8 mouse cellular contexts compared by ENCODE assay signal in genomic region chr14:47367461-47367860, GRCm38 (mm10). TPM values are rescaled to one million over a fixed set of nuclear protein-coding genes. Genes with fewer than 3 reads are reported as not detected.
DNase-seq lines count a peak whose midpoint lies in the region; ATAC-seq and TF ChIP-seq lines count a peak whose summit lies in the region.

TSS of gene Lgals3 (plus strand) at chr14:47367751.

- no peaks in the 10 kb centered on the region for H3K9me3 ChIP-seq in heart, embryonic 14.5 days (ENCODE audit: control insufficient read depth, low read length)
- no peaks in the 10 kb centered on the region for H3K9me3 ChIP-seq in liver, embryonic 14.5 days (ENCODE audit: control insufficient read depth, low read length)

- no peak within 1 kb of the TSS for H3K27ac ChIP-seq in heart, embryonic 14.5 days (replicated peaks in 1 of 2; ENCODE audit: control insufficient read depth in 1 of 2, insufficient read depth in 1 of 2, low read depth in 2 of 2, low read length in 2 of 2)
- no peak within 1 kb of the TSS for H3K27ac ChIP-seq in liver, embryonic 14.5 days

- no peak for TF ChIP-seq CTCF in liver, embryonic 14.5 days (IDR thresholded peaks at IDR 0.05; ENCODE audit: low read depth)

- no peaks in the 10 kb centered on the region for H3K27me3 ChIP-seq in heart, embryonic 14.5 days (ENCODE audit: control insufficient read depth, insufficient read depth, low read length)
- no peaks in the 10 kb centered on the region for H3K27me3 ChIP-seq in liver, embryonic 14.5 days (ENCODE audit: control insufficient read depth, insufficient read depth, low read length)
- H3K27me3 ChIP-seq in myocyte (ENCODE audit: control insufficient read depth, insufficient read depth, insufficient read length): no peaks in the 10 kb centered on the region

- H3K36me3 ChIP-seq in heart, embryonic 14.5 days (ENCODE audit: control insufficient read depth, insufficient read depth, low read length): no peaks in the 10 kb centered on the region
- H3K36me3 ChIP-seq in liver, embryonic 14.5 days (replicated peaks; ENCODE audit: control insufficient read depth, insufficient read depth, low read depth): no peaks in the 10 kb centered on the region
- H3K36me3 ChIP-seq in myocyte (ENCODE audit: control insufficient read depth, insufficient read depth): no peaks in the 10 kb centered on the region

- ATAC-seq in heart, embryonic 14.5 days (ENCODE audit: insufficient number of reproducible peaks, insufficient read depth, low FRiP score, low read depth): 0 out of 2 replicates have a peak, but pooled peaks have one; percentile 28
- ATAC-seq in liver, embryonic 14.5 days (ENCODE audit: insufficient read depth): peak; percentile 56; the same call in 1 of the 2 replicates

- no peaks in the 10 kb centered on the region for H3K79me2 ChIP-seq in myocyte (ENCODE audit: control insufficient read depth, insufficient read depth)

- 16% methylated on average over 9 of the region's 9 CpGs for WGBS in heart, embryonic 14.5 days
- 37% methylated on average over 9 of the region's 9 CpGs for WGBS in liver, embryonic 14.5 days (ENCODE audit: insufficient replicate concordance)

- H3K4me3 ChIP-seq in heart, embryonic 14.5 days (ENCODE audit: control insufficient read depth in 1 of 2, insufficient read depth in 1 of 2, low read depth in 1 of 2, low read length in 2 of 2): peak within 1 kb of the TSS in 1 of 2 experiments; percentile 1; a peak in 1 of 4 replicates
- H3K4me3 ChIP-seq in liver, embryonic 14.5 days (ENCODE audit: insufficient read depth in 1 of 2, low read depth in 2 of 2, low read length in 2 of 2): no peak within 1 kb of the TSS
- no peak within 1 kb of the TSS for H3K4me3 ChIP-seq in myocyte

- no peak within 1 kb of the TSS for H3ac ChIP-seq in myocyte (ENCODE audit: control insufficient read depth, insufficient read length)

- H3K4me1 ChIP-seq in heart, embryonic 14.5 days (ENCODE audit: control insufficient read depth in 2 of 2, insufficient read depth in 2 of 2, low read length in 2 of 2): peaks cover 11 to 15% of the 10 kb centered on the region in 2 experiments; a peak in 3 of 4 replicates
- H3K4me1 ChIP-seq in liver, embryonic 14.5 days (replicated peaks; ENCODE audit: control insufficient read depth in 2 of 2, insufficient read depth in 2 of 2, low read length in 1 of 2): peaks cover 2 to 19% of the 10 kb centered on the region in 2 experiments

- TF ChIP-seq EP300 in liver, embryonic 14.5 days (IDR thresholded peaks at IDR 0.05; ENCODE audit: low read depth): no peak

- H3K9ac ChIP-seq in heart, embryonic 14.5 days (ENCODE audit: low read length): 0 out of 2 replicates have a peak within 1 kb of the TSS, but pooled peaks have one; percentile 6
- no peak within 1 kb of the TSS for H3K9ac ChIP-seq in liver, embryonic 14.5 days (replicated peaks)

- TF ChIP-seq POLR2A in myocyte (IDR thresholded peaks at IDR 0.05; ENCODE audit: insufficient read length, low read depth): no peak

- peak within 1 kb of the TSS; percentile 48 for H3K4me2 ChIP-seq in heart, embryonic 14.5 days (ENCODE audit: low read length)
- H3K4me2 ChIP-seq in liver, embryonic 14.5 days (ENCODE audit: low read depth): no peak within 1 kb of the TSS
- H3K4me2 ChIP-seq in myocyte (ENCODE audit: low read depth): peak within 1 kb of the TSS; percentile 55

- peak; percentile 29 for DNase-seq in ovary, postnatal 36 days (ENCODE audit: low spot score)
- no peak for DNase-seq in ovary, postnatal 10 days (ENCODE audit: low spot score)
- peak; percentile 73 for DNase-seq in embryo, embryonic 10.5 days (ENCODE audit: low spot score)
- peak; percentile 63 to 86 for DNase-seq in kidney, postnatal 25 days
- DNase-seq in liver, embryonic 14.5 days (ENCODE audit: low read depth in 3 of 3, low spot score in 3 of 3): no peak
- DNase-seq in gastrocnemius, adult 8-10 months (ENCODE audit: low spot score in 2 of 2): no peak

TF ChIP-seq in myocyte, 11 proteins besides CTCF, POLR2A, EP300 and RAD21:
- TF ChIP-seq POLR2AphosphoS2 (IDR thresholded peaks at IDR 0.05; ENCODE audit: insufficient read length, low read depth): no peak
- TF ChIP-seq TCF12 (IDR thresholded peaks at IDR 0.05; ENCODE audit: insufficient read depth, poor library complexity, severe bottlenecking): no peak
- TF ChIP-seq USF1 (IDR thresholded peaks at IDR 0.05; ENCODE audit: low read depth): no peak
- no peak for TF ChIP-seq CEBPB (IDR thresholded peaks at IDR 0.05; ENCODE audit: insufficient read depth, poor library complexity, severe bottlenecking)
- TF ChIP-seq MYOG (IDR thresholded peaks at IDR 0.05; ENCODE audit: control insufficient read depth in 1 of 3, insufficient read depth in 1 of 3, insufficient read length in 2 of 3, low read depth in 2 of 3): no peak
- no peak for TF ChIP-seq E2F4 (IDR thresholded peaks at IDR 0.05; ENCODE audit: insufficient read depth)
- no peak for TF ChIP-seq SRF (IDR thresholded peaks at IDR 0.05; ENCODE audit: control insufficient read depth, insufficient read length, low read depth)
- TF ChIP-seq MAX (IDR thresholded peaks at IDR 0.05; ENCODE audit: low read depth): no peak
- no peak for TF ChIP-seq MYOD1 (IDR thresholded peaks at IDR 0.05; ENCODE audit: control insufficient read depth in 1 of 3, insufficient read length in 2 of 3, low read depth in 2 of 3)
- TF ChIP-seq TCF3 (IDR thresholded peaks at IDR 0.05; ENCODE audit: insufficient read length, low read depth): no peak
- TF ChIP-seq REST (IDR thresholded peaks at IDR 0.05; ENCODE audit: insufficient read depth, insufficient read length): no peak
TF ChIP-seq in myocyte: peak in this region for 0.

RNA-seq across cellular contexts. Expression of gene Lgals3, which starts in this region (rescaled TPM):
- polyA plus RNA-seq in heart, embryonic 14.5 days (2014; fragmentation: Nextera tagmentation; extraction: Ambion mirVana): 6.4 and 17.5 TPM in 2 replicates
- polyA plus RNA-seq in liver, embryonic 14.5 days (2012; rRNA removed): 11.7 and 16.3 TPM in 2 replicates
- polyA plus RNA-seq in liver, embryonic 14.5 days (2014; fragmentation: Nextera tagmentation; extraction: Ambion mirVana): 27.4 and 40.5 TPM in 2 replicates
- polyA plus RNA-seq in myocyte (2012; fragmentation: generic; extraction: Trizol): 525 TPM
- total RNA-seq in gastrocnemius, adult 8-10 months (2022): 1 to 10 TPM; 2.1 to 8.5 (median 4.6) TPM

Comparison
In these comparisons a context has a peak if more than half of its experiments do, and no peak if none do; other contexts are left out.
1. RNA of gene Lgals3 (polyA plus RNA-seq): 525 TPM in myocyte (single experiment); 11.7 to 40.5 TPM in liver, embryonic 14.5 days and 6.4 to 17.5 TPM in heart, embryonic 14.5 days; every median in the first group is over 10 times any median in the second.
2. DNase-seq: peak in ovary, postnatal 36 days (single experiment), embryo, embryonic 10.5 days (single experiment) and kidney, postnatal 25 days (2 of 2); none in ovary, postnatal 10 days (single experiment), liver, embryonic 14.5 days (0 of 3) and gastrocnemius, adult 8-10 months (0 of 2).